Mouse (Mus musculus): ENCODE data around the gene Deaf1. TPM values are rescaled to one million over a fixed set of nuclear protein-coding genes. Genes with fewer than 3 reads are reported as not detected.

Deaf1 gene
- total RNA-seq, 2 experiments from 2014 or later, result 13.3 to 14.0 TPM

DNA sequence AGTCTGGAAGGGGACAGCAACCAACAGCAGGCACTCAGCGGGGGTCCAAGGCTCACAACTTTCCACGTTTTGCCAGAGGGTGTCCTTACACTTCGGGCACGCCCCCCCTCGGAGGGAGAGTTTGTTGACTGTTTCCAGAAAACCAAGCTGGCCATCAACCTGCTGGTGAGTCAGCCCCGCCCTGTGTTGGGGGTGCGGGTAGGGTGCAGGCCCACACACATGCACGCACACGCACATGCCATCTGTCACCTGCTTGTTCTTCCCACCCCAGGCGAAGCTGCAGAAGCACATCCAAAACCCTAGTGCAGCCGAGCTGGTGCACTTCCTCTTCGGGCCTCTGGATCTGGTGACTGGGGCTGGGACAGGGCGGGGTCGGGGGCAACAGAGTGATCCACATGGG lies 29.5 kb upstream of the Deaf1 start:
- H3K27ac ChIP-seq, result no peak overlapping the region
- intact Hi-C loops (cut with DNase I), result no loop called here
- no peak overlapping the region for H3K4me3 ChIP-seq
- no peak for TF ChIP-seq CTCF (IDR thresholded peaks at IDR 0.05)
- no peak for DNase-seq

DNA sequence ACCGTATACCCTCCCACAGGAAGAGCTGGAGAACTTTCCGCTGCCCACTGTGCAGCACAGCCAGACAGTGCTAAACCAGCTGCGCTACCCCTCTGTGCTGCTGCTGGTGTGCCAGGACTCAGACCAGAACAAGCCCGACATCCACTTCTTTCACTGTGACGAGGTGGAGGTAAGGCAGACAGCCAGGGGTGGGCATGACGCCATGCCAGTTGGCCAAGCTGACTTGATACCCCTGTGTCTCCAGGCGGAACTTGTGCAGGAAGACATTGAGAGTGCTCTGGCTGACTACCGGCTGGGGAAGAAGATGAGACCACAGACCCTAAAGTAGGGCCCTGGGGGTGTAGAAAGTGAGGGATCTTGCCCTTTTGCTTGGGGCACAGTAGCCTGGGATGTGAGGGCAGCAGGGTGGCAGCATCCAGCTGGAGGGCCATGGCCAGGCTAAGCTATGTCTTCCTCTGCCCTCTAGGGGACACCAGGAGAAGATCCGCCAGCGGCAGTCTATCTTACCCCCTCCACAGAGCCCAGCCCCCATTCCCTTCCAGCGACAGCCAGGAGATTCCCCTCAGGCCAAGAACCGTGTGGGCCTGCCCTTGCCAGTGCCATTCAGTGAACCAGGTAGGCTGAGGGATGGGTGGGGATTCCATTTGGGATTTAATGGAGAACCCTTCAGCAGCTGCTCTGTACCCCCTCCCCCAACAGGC lies 28.3 kb upstream of the Deaf1 start:
- no peak for DNase-seq
- Histone ChIP-seq H3K4me3 (no peak overlapping the region), H3K27ac (no peak overlapping the region)
- TF ChIP-seq CTCF (IDR thresholded peaks at IDR 0.05), result peak; percentile 19; the same call in 1 of the 2 replicates
- intact Hi-C loops (cut with DNase I), result no loop called here

DNA sequence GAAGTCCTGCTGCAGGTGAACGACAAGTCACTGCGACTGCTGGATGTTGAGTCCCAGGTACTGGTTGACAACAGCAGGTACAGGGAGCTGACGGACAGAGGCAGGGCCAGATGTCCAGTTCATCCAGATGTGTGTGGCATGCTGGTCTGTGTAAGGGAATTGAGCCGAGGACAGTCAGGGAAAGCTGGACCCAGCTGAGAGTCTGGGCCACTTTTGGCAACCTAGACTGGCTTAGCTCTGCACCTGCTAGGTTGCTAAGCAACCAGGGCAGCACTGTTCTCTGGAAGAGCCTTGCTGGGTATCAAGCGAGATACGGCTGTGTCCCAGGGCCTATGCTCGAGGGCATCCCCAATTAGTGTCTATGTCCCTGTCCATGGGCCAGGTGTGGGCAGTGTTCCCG lies 27.6 kb upstream of the Deaf1 start:
- no peak overlapping the region for H3K4me3 ChIP-seq
- TF ChIP-seq CTCF (IDR thresholded peaks at IDR 0.05), result no peak
- H3K27ac ChIP-seq, result no peak overlapping the region
- no peak for DNase-seq
- intact Hi-C loops (cut with DNase I), result no loop called here

DNA sequence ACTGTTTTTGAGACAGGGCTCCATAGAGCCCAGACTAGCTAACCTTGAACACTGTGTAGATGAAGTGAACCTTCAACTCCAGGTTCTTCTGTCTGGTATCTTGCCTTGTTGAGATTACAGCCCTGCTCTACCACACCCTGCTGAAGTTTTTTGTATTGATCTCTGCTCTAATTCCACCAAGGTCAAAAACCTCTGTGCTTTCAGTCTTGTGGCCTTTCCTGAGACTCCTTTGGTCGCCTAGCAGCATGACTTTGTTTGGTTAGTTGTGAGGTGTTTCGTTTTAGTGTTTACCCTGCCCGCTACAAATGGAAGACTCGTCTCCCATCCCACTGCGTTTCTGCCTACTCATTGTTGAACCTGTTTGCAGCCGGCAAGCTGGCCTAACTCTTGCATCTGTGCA lies 23.6 kb upstream of the Deaf1 start:
- no peak for DNase-seq
- no peak overlapping the region for H3K27ac ChIP-seq
- TF ChIP-seq CTCF (IDR thresholded peaks at IDR 0.05), result no peak
- intact Hi-C loops (cut with DNase I), result no loop called here
- no peak overlapping the region for H3K4me3 ChIP-seq

DNA sequence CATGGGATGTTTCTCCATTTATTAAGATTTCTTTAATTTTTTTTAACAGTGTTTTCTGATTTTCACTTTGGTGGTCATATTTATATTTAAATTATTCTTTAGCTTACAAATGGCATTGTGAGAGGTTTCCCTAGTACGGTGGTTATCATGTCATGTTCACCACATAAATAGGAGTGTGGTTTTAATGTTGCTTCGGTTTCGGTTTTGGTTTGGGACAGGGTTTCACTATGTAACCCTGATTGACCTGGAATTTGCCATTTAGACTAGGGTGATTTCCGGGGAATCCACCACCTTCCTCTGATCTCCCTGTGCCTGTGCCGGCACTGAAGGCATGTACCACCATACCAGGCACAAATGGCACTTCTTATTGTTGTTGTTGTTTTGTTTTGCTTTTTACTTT lies 17.3 kb upstream of the Deaf1 start:
- H3K4me3 ChIP-seq, result no peak overlapping the region
- H3K27ac ChIP-seq, result no peak overlapping the region
- DNase-seq, result no peak
- intact Hi-C loops (cut with DNase I), result no loop called here
- TF ChIP-seq CTCF (IDR thresholded peaks at IDR 0.05), result no peak

GRCm38 (mm10) chr7:141343696-141344095 lies 16.2 kb upstream of the Deaf1 start:
- no peak for TF ChIP-seq CTCF (IDR thresholded peaks at IDR 0.05)

GRCm38 (mm10) chr7:141343230-141343629 lies 15.7 kb upstream of the Deaf1 start:
- DNase-seq, result no peak
- intact Hi-C loops (cut with DNase I), result no loop called here
- TF ChIP-seq CTCF (IDR thresholded peaks at IDR 0.05), result no peak
- H3K4me3 ChIP-seq, result no peak overlapping the region
- no peak overlapping the region for H3K27ac ChIP-seq

More at GRCm38 (mm10) chr7:141343696-141344095, 16.2 kb upstream of the Deaf1 start:
- no peak overlapping the region for H3K4me3 ChIP-seq
- intact Hi-C loops (cut with DNase I), result no loop called here
- no peak overlapping the region for H3K27ac ChIP-seq
- DNase-seq, result no peak

GRCm38 (mm10) chr7:141341689-141342226 lies 14.3 kb upstream of the Deaf1 start:
- H3K4me3 ChIP-seq, result no peak overlapping the region
- H3K27ac ChIP-seq, result no peak overlapping the region
- no peak for TF ChIP-seq CTCF (IDR thresholded peaks at IDR 0.05)
- intact Hi-C loops (cut with DNase I), result no loop called here
- no peak for DNase-seq

GRCm38 (mm10) chr7:141340476-141340875 lies 13.0 kb upstream of the Deaf1 start:
- intact Hi-C loops (cut with DNase I), result no loop called here
- Histone ChIP-seq H3K27ac (no peak overlapping the region), H3K4me3 (no peak overlapping the region)
- no peak for DNase-seq
- no peak for TF ChIP-seq CTCF (IDR thresholded peaks at IDR 0.05)

GRCm38 (mm10) chr7:141340023-141340422 lies 12.5 kb upstream of the Deaf1 start:
- no peak overlapping the region for H3K27ac ChIP-seq
- intact Hi-C loops (cut with DNase I), result no loop called here
- H3K4me3 ChIP-seq, result peak overlapping the region; percentile 64
- DNase-seq, result no peak
- TF ChIP-seq CTCF (IDR thresholded peaks at IDR 0.05), result no peak

DNA sequence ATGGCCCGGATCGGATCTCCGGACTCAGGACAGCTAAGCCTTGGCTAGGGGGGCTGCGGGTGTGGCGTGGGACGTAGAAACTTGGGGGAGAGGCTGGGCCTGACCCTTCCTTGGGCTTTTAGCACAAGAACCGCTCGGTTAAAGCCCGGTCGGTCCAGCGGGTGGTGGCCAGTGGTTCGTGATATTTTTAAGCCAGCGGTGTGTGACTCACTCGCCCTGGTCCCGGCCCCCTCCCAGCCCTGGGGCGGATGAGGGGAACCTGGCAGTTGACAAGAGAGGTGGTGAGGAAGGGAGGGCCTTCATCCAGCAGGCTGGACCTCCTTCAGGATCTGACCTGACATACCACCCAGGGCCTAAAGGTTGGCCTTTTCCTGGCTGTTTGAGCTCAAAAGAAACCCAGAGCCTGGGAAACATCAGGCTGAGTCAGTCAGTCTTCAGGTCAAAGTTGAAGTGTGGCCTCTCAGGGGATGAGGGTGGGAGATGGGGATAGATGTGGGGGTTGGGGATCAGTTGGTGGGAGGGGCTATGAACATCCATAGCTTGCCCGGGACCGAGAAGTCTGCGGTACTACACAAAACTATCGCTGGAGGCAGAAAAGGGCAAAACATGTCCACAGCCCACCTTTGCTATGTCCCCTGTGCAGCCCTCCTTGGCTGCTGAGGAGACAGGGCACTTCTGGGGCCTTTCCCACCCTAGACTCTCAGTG lies 11.9 kb upstream of the Deaf1 start:
- no peak for DNase-seq
- intact Hi-C loops (cut with DNase I), result no loop called here
- no peak for TF ChIP-seq CTCF (IDR thresholded peaks at IDR 0.05)
- H3K27ac ChIP-seq, result peak overlapping the region; percentile 74
- peak overlapping the region; percentile 64 for H3K4me3 ChIP-seq

GRCm38 (mm10) chr7:141338576-141339131 lies 11.2 kb upstream of the Deaf1 start, which contains the start of gene Eps8l2:
Gene Eps8l2, plus strand, starts transcription at chr7:141338880.
- DNase-seq, result peak; percentile 56
- peak; percentile 33; the same call in 1 of the 2 replicates for TF ChIP-seq CTCF (IDR thresholded peaks at IDR 0.05)
- peak within 1 kb of the TSS; percentile 74 for H3K27ac ChIP-seq
- peak within 1 kb of the TSS; percentile 64 for H3K4me3 ChIP-seq
- intact Hi-C loops (cut with DNase I), result no loop called here
